Mouse (Mus musculus) adrenal gland, postnatal 14 days (tissue): ENCODE measurements around the gene Pde8a. TPM values are rescaled to one million over a fixed set of nuclear protein-coding genes. Genes with fewer than 3 reads are reported as not detected.
"Not testable (repeated sequence)": the region's sequence is repeated elsewhere in the genome, so short reads cannot be mapped to it uniquely, and the experiment has no call there.

Experiments
- DNase-seq: peaks from one replicate; pipeline ENCODE4 v3.0.0; 2021; ENCODE audit warnings: mixed read lengths
- long read RNA-seq, 2 experiments: library from polyadenylated mRNA; stranded (forward); transcript quantifications; one replicate each; pipeline ENCODE4 v2.0.0; 2021
- total RNA-seq: library from RNA; stranded (reverse); gene quantifications from 2 replicates; pipeline ENCODE4 v1.2.3, GENCODE M21; 2021

Gene Pde8a
- 33.3 and 38.6 TPM in 2 replicates for total RNA-seq
- long read RNA-seq, experiment 1, transcript Pde8a-201 (22 exons, 3,802 nt), result major isoform, 19 of 25 reads
- long read RNA-seq, experiment 1, partial matches to known transcripts, result 1 of 25 reads
- long read RNA-seq, experiment 1, other reads (novel, unspliced or antisense), result 5 of 25 reads
- long read RNA-seq, experiment 2, transcript Pde8a-201 (22 exons, 3,802 nt), result major isoform, 24 of 39 reads
- long read RNA-seq, experiment 2, partial matches to known transcripts, result 12 of 39 reads
- long read RNA-seq, experiment 2, other reads (novel, unspliced or antisense), result 3 of 39 reads

DNA sequence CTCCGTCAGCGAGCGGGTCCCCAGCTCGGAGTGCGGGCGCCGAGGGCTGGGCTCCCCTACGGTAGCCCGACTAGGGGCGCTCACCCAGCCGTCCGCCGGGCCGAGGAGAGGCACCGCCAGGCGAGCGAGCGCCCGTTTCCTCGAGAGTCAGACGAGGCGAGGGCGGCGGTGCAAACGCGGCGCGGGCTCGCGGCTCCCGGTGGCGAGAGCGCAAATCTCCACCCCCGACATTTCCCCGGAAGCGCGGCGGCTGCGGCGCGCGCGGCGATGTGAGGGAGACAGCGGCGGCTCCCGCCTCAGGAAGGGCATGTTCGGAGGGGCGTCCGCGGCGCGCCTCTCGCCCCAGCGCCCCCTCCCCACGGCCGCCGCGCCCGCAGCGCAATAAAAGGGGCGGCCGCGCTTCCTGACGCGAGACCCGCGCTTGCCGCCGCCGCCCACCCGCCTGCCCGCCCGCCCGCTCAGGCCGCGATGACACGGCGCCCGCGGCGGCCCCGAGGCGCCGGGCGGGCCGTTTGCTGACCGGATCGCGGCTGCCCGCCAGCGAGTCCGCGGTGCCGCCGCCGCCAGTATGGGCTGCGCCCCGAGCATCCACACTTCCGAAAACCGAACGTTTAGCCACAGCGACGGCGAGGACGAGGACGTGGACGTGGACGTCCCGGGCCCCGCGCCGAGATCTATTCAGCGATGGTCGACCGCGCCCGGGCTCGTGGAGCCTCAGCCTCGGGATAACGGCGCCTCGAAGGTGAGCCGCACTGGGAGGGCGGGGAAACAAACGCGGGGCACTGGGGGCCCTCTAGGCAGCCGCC lies at the start of gene Pde8a:
Gene Pde8a (plus strand): TSS at position 250 of the 806 bp plus-strand sequence.
- DNase-seq, result peak; percentile 60

DNA sequence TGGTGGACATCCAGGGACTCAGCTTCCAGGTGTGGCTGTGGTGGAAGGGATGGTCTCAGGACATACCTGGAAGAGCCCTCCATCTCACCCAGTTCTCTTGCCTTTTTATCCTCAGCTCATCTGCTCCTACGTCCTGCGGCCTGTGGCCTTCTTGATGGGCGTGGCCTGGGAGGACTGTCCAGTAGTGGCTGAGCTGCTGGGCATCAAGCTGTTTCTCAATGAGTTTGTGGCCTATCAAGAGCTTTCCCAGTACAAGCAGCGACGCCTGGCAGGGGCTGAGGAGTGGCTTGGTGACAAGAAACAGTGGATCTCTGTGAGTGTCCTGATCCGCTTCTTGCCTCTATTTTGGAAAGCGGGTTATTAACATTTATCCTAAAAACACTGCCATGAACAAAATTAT lies 49.0 kb upstream of the Pde8a start:
- DNase-seq, result no peak

DNA sequence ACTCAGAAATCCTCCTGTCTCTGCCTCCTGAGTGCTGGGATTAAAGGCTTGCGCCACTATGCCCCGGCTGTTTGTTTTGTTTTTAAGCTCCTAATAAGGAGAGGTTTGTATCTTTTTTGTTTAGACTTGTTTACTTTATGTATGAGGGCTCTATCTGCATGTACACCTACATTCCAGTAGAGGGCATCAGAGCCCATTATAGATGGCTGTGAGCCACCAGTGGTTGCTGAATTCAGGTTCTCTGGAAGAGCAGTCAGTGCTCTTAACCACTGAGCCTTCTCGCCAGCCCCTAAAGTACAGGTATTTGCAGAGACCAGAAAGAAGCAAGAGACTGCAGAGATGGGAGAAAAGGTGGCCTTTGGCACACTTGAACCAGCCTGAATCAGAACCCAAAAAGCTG lies 46.3 kb upstream of the Pde8a start:
- peak; percentile 62 for DNase-seq

DNA sequence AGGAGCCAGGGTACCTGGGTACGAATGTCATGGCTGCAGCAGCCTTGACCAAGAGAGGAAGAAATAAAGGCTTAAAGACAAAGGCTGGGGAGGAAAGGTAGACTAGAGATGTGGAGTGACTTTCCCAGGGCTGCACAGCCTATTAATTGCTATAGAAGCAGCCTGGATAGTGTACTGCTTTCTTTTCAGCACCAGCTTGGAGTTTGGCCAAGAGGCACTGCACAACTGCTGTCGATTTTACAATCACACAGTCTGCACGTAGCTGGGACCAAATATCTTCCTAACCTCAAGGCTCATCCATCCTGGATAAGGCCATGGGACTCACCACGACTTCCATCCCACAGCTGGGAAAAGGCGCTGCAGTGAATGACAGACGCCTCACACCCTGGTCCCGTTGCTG lies 44.0 kb upstream of the Pde8a start:
- DNase-seq, result no peak

DNA sequence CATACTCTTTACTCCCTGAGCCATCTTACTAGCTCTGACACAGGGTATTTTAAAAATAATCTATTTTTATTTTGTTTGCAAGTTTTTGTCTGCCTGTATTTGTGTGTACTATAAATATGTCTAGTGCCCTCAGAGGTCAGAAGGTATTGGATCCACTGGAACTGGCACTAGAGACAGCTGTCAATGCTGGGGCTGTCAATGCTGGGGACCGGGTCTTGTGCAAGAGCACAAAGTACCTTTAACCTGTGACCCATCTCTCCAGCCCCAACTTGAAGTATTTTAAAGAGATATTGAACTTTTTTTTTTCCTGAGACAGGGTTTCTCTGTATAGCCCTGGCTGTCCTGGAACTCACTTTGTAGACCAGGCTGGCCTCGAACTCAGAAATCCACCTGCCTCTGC lies 39.5 kb upstream of the Pde8a start:
- no peak for DNase-seq

DNA sequence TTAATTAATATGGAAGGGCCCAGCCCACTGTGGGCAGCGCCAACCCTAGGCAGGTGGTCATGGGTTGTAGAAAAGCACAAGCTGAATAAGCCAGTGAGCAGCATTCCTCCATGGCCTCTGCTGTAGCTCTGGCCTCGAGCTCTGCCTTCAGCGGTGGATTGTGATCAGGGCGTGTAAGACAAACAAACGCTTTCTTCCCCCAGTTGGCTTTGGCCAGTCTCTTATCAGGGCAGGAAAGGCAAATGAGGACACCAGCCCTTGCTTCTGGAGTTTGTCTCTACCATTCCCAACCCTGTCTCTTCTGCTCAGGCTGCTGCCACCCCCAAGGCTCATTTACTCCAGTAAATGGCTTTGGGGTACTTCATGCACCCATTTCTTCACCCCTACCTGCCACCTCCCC lies 38.7 kb upstream of the Pde8a start:
- no peak for DNase-seq

DNA sequence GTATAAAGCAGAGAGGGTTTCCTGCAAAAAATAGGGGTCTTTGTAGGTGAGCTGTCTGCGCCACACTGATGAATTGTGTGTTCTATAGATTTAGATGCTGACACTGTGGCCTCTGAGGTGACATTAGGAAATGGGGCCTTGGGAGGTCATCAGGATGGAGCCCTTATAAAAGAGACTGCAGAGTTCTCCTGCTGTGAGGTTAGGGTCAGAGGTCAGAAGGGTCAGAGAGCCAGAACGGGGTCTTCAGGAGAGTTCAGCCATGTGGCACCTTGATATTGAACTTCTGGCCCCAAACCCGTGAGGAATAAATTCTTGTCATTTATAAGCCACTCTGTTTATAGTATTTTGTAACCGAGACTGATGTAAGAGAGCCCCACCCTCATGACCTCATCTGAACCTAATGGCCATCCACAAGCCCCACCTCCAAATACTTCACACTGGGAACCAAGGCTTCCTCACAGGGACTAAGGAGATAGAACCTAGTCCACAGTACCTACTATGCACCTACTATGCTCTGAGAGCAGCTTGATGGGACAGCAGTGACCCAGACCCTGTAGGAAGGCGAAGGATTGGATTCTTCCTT lies 37.1 kb upstream of the Pde8a start:
- DNase-seq, result no peak

DNA sequence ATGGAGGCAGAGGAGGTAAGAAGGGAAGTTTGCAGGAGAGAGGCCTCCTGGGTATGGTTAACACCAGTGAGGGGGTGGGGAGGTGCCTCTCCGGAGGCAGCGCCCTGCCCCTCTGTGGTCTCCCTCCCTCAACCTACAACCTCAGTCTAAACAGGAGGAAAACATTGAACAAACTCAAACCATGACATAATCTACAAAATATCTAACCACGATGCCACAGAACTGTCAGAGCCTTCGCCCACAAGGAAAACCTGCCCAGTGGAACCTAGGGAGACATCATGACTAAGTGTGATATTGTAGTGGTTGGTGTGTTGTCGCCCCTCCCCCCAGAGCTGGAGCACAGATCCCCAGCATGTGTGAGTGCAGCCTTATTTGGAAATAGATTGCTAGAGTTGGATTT lies 33.9 kb upstream of the Pde8a start:
- DNase-seq, result no peak

DNA sequence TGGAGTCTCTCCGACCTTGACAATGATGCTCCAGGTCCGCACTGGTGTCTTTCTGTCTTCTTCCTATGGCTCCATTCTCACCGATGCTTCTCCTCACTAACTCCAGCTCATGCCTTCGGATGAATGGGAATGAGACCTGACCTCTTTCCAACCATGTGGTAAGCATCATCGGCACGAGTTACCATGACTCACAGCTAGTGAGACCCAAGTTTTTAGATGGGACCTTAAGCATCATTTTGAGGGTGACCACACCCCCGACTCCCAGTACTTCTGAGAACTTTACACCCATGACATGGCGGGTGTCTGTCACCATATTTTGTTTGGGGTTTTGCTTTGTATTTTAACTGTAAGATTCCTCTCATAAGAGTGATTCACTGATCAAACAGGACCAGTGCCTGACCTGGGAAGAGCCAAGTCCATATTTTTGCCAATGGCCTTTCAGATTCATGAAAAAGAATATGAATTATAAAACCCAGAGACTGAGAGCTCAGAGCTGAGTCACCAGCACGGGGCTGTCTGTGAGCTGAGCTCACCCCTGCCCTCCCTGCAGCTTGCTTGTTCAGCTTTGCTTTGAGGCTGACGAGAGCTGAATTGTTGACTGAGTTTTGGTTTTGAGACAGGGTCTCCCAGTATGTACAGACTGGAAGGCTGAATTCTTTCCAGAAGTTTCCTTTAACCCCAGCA lies 30.8 kb upstream of the Pde8a start:
- DNase-seq, result peak; percentile 30

DNA sequence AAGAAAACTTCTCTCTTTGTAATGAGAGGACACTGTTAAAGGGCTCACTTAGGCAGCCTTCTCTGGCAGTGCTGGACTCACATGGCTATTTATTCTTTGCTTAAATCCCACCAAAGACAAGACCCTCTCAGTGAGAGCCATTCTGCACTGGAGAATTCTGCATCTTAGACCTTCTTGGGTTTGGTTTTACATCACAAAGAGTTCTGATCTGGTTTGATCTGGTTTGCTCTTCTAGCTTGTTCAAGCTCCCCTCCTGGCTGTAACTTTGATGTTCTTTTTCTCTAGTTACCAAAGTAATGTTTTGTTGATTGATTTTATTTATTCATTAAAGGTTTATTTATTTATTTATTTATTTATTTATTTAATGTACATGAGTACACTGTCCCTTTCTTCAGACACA lies 30.2 kb upstream of the Pde8a start:
- DNase-seq, result no peak

DNA sequence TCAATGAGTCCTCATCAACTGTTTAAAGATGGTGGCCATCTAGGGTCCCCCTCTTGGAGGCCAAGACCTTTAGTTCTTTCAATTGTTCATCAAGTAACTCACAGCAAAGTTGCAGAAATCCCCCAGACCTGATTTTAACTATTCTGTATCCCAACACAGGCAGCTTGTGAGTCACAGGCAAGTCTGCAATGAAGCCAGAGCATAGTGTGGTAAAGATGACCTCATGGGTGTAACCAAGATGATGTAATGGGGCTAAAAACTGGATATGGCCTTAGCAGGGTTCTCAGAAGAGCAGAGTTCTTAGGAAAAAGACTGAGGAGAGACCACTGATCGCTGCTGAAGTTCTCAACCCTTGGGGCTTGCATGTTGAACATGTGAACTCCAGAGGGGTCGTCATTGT lies 29.3 kb upstream of the Pde8a start:
- DNase-seq, result no peak

DNA sequence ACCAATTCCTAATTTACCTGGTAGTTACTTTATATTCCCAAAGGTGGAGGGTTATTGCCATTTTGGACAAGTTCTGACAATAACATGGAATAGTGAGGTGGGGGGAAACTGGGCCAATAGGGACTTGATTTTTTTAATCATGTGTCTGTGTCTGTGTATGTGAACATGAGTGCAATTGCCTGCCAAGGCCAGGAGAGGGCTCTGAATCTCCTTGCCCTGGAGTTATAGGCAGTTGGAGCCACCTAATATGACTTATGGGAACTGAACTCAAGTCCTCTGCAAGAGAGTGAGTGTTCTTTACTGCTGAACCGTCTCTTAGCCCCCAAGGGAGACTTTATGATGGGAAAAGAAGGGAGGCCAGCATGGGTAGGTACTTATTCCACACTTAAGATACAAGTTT lies 28.7 kb upstream of the Pde8a start:
- DNase-seq, result no peak

DNA sequence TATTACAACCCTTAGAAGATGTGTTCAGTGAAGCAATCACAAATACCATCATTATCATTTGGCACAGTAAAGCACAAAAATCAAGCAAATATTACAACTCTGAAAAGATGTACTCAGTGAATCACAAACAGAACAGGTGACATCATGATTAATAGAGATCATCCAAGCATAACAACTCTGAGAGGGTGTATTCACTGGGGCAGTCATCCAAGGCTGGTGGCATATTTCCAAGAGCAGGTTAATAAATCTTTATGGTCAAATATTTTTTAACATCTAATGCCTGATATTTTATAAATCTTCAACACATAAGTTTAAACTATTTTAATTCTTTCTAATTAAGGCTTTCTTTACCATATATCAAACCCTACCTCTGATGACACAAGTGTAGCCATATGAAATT lies 27.4 kb upstream of the Pde8a start:
- peak; percentile 59 for DNase-seq

DNA sequence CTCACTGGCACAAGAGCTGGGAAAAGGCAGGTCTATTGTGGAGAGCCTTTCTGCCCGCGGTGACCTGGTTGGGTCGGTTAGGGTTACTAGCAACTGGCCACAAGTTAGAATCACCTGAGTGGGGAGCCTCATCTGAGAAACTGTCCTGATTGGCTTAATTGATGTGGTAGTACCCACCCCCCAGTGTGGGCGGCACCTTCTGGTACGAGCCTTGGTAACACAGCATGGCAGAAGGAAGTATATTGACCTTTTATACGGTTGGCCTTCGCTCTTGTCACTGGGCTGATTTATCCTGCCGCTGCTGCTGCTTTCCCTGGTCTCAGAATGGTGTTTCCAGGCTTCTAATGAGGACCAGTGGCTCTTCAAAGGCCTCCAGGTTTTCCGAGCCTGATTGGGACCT lies 24.2 kb upstream of the Pde8a start:
- DNase-seq, result peak; percentile 37

DNA sequence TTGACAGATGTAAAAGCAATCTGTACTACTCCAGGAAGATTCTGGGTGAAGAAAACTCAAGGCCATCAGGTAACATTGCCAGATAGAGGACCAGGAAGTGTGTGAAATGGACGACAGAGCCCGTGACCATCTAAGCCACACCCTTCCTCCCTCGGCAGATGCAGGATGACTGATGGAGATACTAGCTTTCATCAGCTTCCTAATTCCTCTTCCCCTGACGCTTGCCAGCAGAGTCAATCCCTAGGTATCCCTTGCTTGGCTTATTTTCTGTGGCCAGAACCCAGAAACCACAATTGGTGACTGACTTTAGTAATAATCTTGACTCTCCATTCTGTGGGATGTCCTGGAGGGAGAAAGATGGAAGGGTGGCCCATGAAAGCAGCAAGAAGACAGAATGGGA lies 17.9 kb upstream of the Pde8a start:
- DNase-seq, result no peak

DNA sequence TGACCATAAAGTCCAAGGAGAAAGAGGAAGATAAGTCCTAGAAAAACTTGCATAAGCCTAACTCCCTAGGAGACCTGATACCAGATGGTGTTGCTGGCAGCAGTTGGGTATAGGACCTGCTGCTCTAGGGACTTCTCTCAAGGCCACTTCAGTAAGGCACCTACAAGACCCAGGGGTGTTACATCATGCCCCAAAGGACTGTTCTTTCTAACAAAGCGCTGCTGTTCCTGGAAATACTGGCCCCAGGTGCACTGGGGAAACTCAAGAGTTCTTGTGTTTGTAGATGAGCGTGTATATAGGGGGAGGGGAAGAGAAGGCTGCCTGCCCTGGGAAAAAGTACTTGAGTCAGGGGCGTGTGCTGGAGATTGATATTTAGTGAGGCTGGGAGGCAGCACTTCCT lies 16.6 kb upstream of the Pde8a start:
- DNase-seq, result no peak

DNA sequence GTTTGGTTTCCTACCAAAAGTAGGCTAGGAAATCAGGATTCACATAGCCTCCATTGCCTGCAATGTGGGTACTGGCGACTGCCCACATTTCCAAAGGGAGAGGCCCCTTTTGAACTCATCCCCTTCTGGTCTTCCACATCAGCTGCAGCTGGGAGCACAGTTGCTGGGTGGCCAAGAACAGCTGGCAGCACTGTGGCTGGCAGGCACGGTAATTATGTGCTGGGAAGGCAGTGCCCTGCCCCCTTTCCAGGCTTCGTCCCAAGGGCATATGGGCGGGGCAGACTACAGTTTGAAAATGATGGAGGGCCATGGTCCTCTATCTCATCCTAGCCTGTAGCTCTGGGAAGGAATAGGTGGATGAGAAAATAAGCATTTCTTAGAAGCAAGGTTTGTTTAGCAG lies 14.9 kb upstream of the Pde8a start:
- DNase-seq, result peak; percentile 85

DNA sequence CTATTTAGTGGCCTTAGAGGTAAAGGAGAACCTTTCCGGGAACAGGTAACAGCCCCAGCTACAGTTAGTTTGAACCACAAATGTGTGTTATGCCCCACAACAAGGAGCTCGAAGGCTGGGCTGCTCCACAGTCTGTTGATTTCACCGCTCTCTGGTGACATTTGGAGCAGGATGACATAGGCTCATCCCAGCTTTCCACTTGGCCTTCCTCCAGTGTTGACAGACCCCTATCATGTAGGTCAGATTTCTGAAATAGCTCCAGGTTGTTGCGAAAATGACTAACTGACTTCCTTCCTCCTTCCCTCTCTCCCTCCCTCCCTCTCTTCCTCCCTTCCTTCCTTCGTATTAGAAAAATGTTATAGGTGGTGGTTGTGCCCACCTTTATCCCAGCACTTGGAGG lies 14.3 kb upstream of the Pde8a start:
- no peak for DNase-seq

DNA sequence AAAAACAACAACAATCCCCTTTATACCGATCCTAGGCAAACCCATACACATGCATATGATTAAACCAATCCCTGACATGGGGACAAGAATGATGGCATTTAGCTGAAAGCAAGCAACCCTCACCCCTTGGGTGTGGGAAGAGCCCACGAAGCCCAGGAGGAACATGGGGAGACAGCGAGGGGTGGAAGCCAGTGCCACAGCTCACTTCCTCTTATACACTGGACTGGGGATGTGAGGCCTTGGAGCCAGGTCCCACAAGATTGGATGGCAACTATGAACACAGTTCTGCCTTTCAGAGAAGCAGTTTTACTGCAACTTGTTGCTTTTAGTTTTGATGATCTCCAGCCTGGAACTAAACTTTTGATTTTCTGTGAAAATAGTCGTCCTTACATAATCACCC lies 13.6 kb upstream of the Pde8a start:
- DNase-seq, result no peak

DNA sequence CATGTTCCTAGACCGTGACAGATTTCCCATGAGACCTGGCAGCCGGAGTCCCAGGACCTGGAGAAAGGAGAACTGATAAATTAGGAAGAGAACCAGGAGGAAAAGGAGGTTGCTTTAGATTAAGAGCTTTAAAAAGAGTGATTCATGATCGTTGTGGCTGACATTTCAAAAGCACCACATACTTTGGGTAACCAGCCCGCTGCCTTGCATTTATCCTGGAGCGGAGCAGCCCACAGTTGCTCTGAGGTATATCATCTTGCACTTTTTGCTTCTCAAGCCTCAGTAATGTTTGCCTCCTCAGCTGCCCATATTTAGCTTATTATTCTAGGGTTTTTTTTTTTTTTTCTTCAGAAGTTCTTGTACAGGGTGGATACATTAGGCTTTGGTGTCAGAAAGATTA lies 11.0 kb upstream of the Pde8a start:
- DNase-seq, result no peak

DNA sequence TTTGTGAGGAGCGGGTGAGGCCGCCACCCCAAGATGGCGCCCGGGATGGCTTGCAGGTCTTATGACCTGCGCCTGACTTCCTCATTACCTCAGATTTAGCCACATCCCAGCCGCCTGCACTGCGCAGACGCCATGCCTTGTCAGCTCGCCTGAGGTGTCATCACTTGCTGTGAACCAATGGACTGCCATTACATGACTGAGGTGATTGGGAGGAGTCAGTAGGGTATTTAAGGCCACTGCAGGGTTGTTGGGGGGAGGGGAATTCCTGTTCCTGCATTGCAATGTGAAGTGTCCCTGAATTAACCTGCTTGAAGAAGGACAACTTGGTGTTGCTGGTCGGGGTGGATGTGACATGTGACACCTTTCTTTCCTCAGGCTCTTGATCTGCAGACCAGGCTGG lies 9.8 kb upstream of the Pde8a start:
- DNase-seq, result not testable (repeated sequence)

DNA sequence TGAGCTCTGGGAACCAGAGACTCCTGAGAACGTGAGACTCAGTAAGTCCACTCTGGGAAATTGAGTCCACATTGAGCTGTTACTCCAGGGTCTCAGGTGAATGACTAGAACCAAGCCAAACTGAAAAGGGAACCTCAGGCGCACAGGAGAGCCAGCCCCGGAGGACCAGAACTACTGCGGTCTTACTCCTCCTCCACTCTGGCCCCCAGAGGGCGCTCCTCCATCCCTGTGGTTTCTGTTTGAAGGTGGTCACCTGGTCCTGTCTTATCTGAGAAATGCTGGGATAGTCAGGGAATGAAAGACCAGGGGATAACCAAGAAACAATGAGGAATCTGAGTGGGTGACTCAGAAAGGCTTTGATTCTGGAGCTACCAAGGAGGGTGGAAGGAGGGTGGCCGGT lies 4.5 kb upstream of the Pde8a start:
- peak; percentile 88 for DNase-seq
